Mouse (Mus musculus) lung, embryonic 16.5 days (tissue): Measurements from ENCODE around the gene Plch2. TPM values are rescaled to one million over a fixed set of nuclear protein-coding genes. Genes with fewer than 3 reads are reported as not detected.

Experiments used
- ATAC-seq: fragments of 200-750 bp; cut with Nextera tagmentation; 2 replicates; pipeline ENCODE4 v1.8.0; 2017; ENCODE audit warnings: low read depth, mild to moderate bottlenecking, moderate library complexity
- H3K27ac ChIP-seq: fragments of 300-500 bp; sonication (generic); 2 replicates; pipeline ENCODE4 v1.5.1; 2014; ENCODE audit warnings: mild to moderate bottlenecking, control low read depth, low read length
- H3K27me3 ChIP-seq: fragments of 300-500 bp; sonication (generic); 2 replicates; pipeline ENCODE4 v1.6.1; 2014; ENCODE audit warnings: low read depth, low read length, mixed read lengths; ENCODE audit not compliant: control insufficient read depth, insufficient read depth
- H3K36me3 ChIP-seq: fragments of 300-500 bp; sonication (generic); 2 replicates; pipeline ENCODE4 v1.6.1; 2014; ENCODE audit warnings: low read length; ENCODE audit not compliant: control insufficient read depth, insufficient read depth
- H3K4me1 ChIP-seq: fragments of 300-500 bp; sonication (generic); replicated peaks from 2 replicates; pipeline ENCODE4 v1.6.1; 2014; ENCODE audit warnings: low read length, mixed read lengths; ENCODE audit not compliant: control insufficient read depth, insufficient read depth
- H3K4me2 ChIP-seq: fragments of 300-500 bp; sonication (generic); 2 replicates; pipeline ENCODE4 v1.6.1; 2014; ENCODE audit warnings: low read depth, low read length, control low read depth
- H3K4me3 ChIP-seq: fragments of 300-500 bp; sonication (generic); 2 replicates; pipeline ENCODE4 v1.5.1; 2014; ENCODE audit warnings: mild to moderate bottlenecking, low read length, control low read depth
- H3K9ac ChIP-seq: fragments of 300-500 bp; sonication (generic); 2 replicates; pipeline ENCODE4 v1.6.1; 2014; ENCODE audit warnings: low read length, control low read depth
- H3K9me3 ChIP-seq: fragments of 300-500 bp; sonication (generic); 2 replicates; pipeline ENCODE4 v1.6.1; 2016; ENCODE audit warnings: low read length; ENCODE audit not compliant: control insufficient read depth
- WGBS: fragments of 180-500 bp; shearing (Covaris S2); extraction: QIAGEN DNeasy Blood & Tissue Kit; methylation state at CpG from one replicate; pipeline ENCODE4 v1.1.7; 2014; 5-methylcytosine and 5-hydroxymethylcytosine counted together
- polyA plus RNA-seq: library from polyadenylated mRNA; unstranded; fragments of >200 nt; fragmentation: Nextera tagmentation; extraction: Ambion mirVana; gene quantifications from 2 replicates; pipeline ENCODE4 v1.2.1, GENCODE M21; 2015

The Plch2 gene
- polyA plus RNA-seq, 1 experiment from 2014 or later = 11.4 TPM

DNA sequence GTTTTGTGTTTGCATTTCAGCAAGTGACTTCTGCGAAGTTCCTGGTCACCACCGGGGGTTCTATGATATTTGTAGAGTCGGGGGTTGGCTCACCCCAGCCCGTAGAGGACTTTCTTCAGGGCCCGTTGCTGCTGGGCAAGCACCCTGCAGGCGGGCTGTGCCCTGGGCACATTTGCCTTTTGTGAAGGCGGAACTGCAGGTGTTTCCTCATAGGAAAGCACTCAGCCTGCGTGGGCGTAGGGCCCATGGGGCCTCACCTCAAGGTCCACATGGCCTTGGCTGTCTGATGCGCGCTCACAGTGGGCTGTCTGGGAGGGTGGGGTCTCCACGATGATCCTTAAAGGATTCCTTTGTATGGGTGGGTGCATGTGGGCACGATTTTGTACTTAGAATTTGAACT lies 94.7 kb downstream of the Plch2 start:
- no peaks in the 10 kb centered on the region for H3K9me3 ChIP-seq
- H3K9ac ChIP-seq = no peak overlapping the region; the same call in 1 of the 2 replicates
- ATAC-seq = no peak
- WGBS = 23% methylated on average over 13 of the region's 13 CpGs
- H3K27me3 ChIP-seq = peaks cover 52% of the 10 kb centered on the region
- no peaks in the 10 kb centered on the region for H3K36me3 ChIP-seq
- H3K4me1 ChIP-seq = peaks cover 40% of the 10 kb centered on the region
- H3K4me2 ChIP-seq = peak overlapping the region; percentile 70
- H3K27ac ChIP-seq = no peak overlapping the region
- H3K4me3 ChIP-seq = no peak overlapping the region

DNA sequence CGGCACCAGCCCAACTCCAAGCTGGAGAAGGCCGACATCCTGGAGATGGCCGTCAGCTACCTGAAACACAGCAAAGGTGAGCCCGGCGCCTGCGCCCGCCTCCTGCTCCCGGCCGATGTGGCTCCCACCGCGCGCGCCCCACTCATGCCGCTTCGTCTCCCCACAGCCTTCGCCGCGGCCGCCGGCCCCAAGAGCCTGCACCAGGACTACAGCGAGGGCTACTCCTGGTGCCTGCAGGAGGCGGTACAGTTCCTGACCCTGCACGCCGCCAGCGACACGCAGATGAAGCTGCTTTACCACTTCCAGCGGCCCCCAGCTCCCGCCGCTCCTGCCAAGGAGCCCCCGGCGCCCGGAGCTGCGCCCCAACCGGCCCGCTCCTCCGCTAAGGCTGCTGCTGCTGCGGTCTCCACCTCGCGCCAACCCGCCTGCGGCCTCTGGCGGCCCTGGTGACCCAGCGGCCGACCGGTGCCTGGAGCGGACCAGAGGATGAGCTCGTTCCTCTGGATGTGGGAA lies 95.3 kb downstream of the Plch2 start:
- Histone ChIP-seq H3K9me3 (no peaks in the 10 kb centered on the region), H3K36me3 (no peaks in the 10 kb centered on the region), H3K4me3 (peak overlapping the region; percentile 49), H3K27ac (no peak overlapping the region), H3K4me2 (peak overlapping the region; percentile 70), H3K9ac (peak overlapping the region; percentile 42), H3K27me3 (peaks cover 52% of the 10 kb centered on the region), H3K4me1 (peaks cover 40% of the 10 kb centered on the region)
- ATAC-seq = no peak
- WGBS = under 1% methylated on average over 46 of the region's 47 CpGs

DNA sequence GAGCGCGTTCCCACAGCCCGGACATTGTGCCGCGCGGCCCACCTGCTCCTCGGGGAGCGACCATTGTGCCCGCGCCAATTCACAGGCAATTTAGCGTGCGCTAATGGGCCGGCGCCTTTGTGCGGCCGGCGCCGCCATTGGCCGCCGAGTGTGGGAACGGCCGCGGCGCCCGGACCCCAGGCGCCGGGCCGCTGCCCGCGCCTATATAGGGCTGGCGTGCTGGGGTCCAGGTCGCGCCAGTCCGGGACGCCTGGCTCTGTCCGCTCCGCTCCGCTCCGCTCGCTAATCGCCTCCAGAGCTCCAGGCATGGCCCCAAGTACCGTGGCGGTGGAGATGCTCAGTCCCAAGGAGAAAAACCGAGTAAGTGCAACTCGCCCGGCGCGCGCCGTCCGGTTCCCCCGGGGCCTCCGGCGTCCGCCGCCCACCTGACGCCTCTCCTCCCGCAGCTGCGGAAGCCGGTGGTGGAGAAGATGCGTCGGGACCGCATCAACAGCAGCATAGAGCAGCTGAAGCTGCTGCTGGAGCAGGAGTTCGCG lies 95.8 kb downstream of the Plch2 start, which contains the start of gene Hes5:
Hes5 (plus strand) TSS at position 234 of the 536 bp plus-strand sequence.
- Histone ChIP-seq H3K9me3 (no peaks in the 10 kb centered on the region), H3K27me3 (peaks cover 54% of the 10 kb centered on the region), H3K27ac (no peak within 1 kb of the TSS), H3K36me3 (no peaks in the 10 kb centered on the region), H3K4me2 (peak within 1 kb of the TSS; percentile 70), H3K9ac (peak within 1 kb of the TSS; percentile 46), H3K4me3 (peak within 1 kb of the TSS; percentile 49), H3K4me1 (peaks cover 35% of the 10 kb centered on the region)
- under 1% methylated on average over 65 of the region's 65 CpGs for WGBS
- no peak for ATAC-seq

DNA sequence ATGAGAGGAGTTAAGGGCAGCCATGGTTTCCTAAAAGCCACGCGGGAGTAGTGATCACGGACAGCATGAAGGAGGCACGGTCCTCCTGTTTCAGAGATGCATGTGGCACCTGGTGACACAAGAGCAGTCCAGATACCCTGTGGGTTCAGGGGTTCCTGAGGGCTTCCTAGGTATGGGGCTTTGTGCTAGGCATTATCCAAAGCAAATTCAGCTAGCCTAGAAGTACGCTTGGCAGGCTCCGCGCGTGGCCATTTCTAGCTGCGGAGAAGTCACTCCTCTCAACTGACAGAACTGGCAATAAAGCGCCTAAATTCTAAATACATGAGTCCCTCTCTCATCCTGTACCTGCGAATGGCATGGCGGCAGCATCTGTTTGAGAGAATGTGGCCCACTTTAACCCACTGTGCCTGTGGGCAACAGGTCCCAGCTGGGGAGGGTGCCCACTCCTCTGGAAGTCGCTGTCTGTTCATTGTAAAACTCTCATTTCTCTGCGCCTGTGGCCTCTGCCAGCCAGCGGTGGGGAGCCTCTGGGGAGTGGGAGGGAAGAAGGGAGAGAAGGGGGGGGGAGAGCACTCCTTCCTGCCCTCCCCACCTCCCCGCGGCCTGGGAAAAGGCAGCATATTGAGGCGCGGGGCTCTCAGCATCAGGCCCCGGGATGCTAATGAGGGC lies 96.4 kb downstream of the Plch2 start:
- Histone ChIP-seq H3K9ac (peak overlapping the region; percentile 46; the same call in 1 of the 2 replicates), H3K36me3 (no peaks in the 10 kb centered on the region), H3K4me3 (peak overlapping the region; percentile 49), H3K9me3 (no peaks in the 10 kb centered on the region), H3K27me3 (peaks cover 58% of the 10 kb centered on the region), H3K27ac (no peak overlapping the region), H3K4me2 (peak overlapping the region; percentile 70), H3K4me1 (peaks cover 29% of the 10 kb centered on the region)
- WGBS = 26% methylated on average over 20 of the region's 20 CpGs
- ATAC-seq = no peak

DNA sequence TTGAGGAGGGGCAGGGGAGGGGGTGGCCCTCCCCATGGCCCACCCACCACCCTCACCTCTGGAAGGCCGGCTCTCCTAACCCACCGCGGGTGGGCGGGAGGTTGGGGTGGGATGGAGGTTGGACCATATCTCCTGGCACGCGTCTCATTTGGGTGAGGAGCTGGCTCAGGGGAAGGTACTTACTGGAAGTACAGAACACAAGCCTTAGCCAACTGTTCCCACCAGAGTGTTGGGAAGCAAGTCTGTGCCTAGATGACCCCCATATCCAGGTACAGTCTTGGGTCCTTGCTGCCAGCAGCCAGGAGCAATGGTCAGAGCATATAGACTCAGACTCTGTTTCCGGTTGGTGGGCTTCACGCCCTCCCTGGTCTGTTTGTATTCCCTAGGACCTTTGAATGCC lies 98.0 kb downstream of the Plch2 start:
- H3K27me3 ChIP-seq = peaks cover 69% of the 10 kb centered on the region
- peak overlapping the region; percentile 7; the same call in 1 of the 2 replicates for H3K4me2 ChIP-seq
- WGBS = 17% methylated on average over 8 of the region's 8 CpGs
- no peak overlapping the region for H3K9ac ChIP-seq
- ATAC-seq = no peak
- H3K4me1 ChIP-seq = peaks cover 25% of the 10 kb centered on the region
- no peaks in the 10 kb centered on the region for H3K36me3 ChIP-seq
- no peaks in the 10 kb centered on the region for H3K9me3 ChIP-seq
- no peak overlapping the region for H3K4me3 ChIP-seq
- H3K27ac ChIP-seq = no peak overlapping the region

DNA sequence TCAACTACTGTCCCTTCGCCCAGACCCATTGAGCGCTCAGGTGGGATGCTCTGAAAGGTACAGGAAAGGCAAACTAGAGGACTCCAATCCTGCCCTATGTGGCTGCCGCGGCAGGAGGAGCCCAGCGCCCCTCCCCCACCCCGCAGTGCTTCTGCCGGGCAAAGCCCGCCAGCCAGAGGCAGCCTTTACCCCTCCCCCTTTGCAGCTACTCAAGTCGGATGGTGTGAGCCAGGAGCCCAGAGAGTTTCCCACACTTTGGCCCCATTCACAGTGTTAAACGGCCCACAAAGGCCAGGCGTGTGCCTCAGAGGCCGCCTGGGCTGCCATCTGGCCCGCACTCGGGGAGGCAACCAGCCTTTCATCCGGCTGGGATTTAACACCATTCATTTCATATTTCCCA lies 98.4 kb downstream of the Plch2 start:
- WGBS = 2% methylated on average over 15 of the region's 15 CpGs

DNA sequence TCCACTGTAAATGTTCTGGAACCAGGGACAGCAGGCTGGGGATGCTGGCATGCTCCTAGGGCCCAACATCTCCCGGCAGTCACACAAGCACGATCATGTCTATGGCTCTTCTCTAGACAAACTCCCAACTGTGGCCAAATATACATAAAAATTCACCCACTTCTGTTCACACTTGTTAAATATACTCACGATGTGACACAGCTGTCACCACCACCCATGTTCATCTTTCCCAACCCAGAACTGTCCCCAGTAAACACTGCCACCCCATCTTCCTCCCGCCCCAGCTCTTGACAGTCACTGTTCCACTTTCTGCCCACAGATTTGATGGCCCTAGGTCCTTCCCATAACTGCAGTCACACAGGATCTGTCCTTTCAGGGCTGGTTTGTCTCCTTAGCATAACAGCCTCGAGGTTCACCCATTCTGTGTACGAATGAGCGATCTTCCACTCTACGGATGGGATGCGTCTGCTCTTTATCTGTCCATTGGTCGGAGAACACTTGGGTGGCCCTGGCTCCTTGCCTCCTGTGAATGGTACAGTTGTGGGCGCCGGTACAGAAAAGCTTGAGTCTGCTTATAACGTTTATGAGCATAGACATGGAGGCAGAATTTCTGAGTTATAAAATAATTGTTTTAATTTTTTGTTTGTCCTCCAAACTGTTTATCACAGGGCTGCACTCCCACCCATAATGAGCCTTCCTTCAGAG lies 99.1 kb downstream of the Plch2 start:
- Histone ChIP-seq H3K4me2 (no peak overlapping the region), H3K9me3 (no peaks in the 10 kb centered on the region), H3K4me1 (peaks cover 22% of the 10 kb centered on the region), H3K9ac (no peak overlapping the region), H3K27me3 (peaks cover 74% of the 10 kb centered on the region), H3K27ac (no peak overlapping the region), H3K36me3 (no peaks in the 10 kb centered on the region), H3K4me3 (no peak overlapping the region)
- ATAC-seq = no peak
- 35% methylated on average over 13 of the region's 13 CpGs for WGBS

More for the DNA sequence above, 98.4 kb downstream of the Plch2 start:
- Histone ChIP-seq H3K4me1 (peaks cover 22% of the 10 kb centered on the region), H3K36me3 (no peaks in the 10 kb centered on the region), H3K4me2 (peak overlapping the region; percentile 7; the same call in 1 of the 2 replicates), H3K4me3 (0 out of 2 replicates have a peak overlapping the region, but pooled peaks have one; percentile 0), H3K9ac (no peak overlapping the region), H3K27ac (no peak overlapping the region), H3K27me3 (peaks cover 74% of the 10 kb centered on the region), H3K9me3 (no peaks in the 10 kb centered on the region)
- ATAC-seq = peak; percentile 20; the same call in 1 of the 2 replicates

DNA sequence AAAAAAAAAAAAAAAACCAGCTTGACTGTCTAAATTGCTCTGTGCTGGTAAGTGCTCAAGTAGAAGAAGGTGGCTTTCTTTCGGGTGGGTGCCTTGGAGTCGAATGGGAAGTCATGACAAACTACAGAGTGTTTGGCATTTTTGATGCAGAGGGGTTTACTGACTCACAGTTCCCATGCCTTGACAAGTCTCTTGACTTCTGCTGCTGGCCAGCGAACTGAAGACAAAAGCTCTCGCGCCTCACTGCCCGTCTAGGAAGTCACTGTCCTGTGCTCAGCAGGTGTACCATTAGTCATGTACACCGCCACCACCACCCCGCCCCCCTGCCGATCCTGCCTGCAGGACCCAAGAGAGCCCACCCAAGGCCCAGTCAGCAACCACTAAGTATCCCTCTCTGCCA lies 100.0 kb downstream of the Plch2 start:
- Histone ChIP-seq H3K27me3 (peaks cover 74% of the 10 kb centered on the region), H3K9me3 (no peaks in the 10 kb centered on the region), H3K27ac (no peak overlapping the region), H3K4me2 (no peak overlapping the region), H3K4me3 (no peak overlapping the region), H3K36me3 (no peaks in the 10 kb centered on the region), H3K4me1 (peaks cover 21% of the 10 kb centered on the region), H3K9ac (no peak overlapping the region)
- WGBS = 48% methylated on average over 9 of the region's 9 CpGs
- ATAC-seq = no peak
